Mouse (Mus musculus) MEL (cell line): ENCODE results near the gene Ccdc185.

Experiments used
- CTCF ChIP-seq, 3 experiments: IDR thresholded peaks in 2 of 3; conservative IDR thresholded peaks in 1 of 3; 2 replicates each; pipeline ENCODE4 v1.5.1; 2011 to 2012; ENCODE audit warnings: low read length in 3 of 3, low read depth in 2 of 3, mild to moderate bottlenecking in 2 of 3, improper control_type of control experiment in 1 of 3, inconsistent platforms in 1 of 3, mixed read lengths in 1 of 3, moderate library complexity in 1 of 3; ENCODE audit not compliant: control insufficient read depth in 1 of 3, insufficient read depth in 1 of 3, poor library complexity in 1 of 3, severe bottlenecking in 1 of 3
- POLR2A ChIP-seq, 2 experiments: IDR thresholded peaks; 2 replicates each; pipeline ENCODE4 v1.6.1; 2011 to 2012; ENCODE audit warnings: low read length in 2 of 2, mild to moderate bottlenecking in 2 of 2, control low read depth in 1 of 2, improper control_type of control experiment in 1 of 2, low read depth in 1 of 2, moderate library complexity in 1 of 2; ENCODE audit not compliant: control insufficient read depth in 1 of 2, insufficient read depth in 1 of 2, poor library complexity in 1 of 2
- POLR2AphosphoS2 ChIP-seq: IDR thresholded peaks from 2 replicates; pipeline ENCODE4 v1.6.1; 2011; ENCODE audit warnings: low read length, improper control_type of control experiment
- RAD21 ChIP-seq: IDR thresholded peaks from 2 replicates; pipeline ENCODE4 v1.6.1; 2011; ENCODE audit warnings: mild to moderate bottlenecking, low read depth, low read length, improper control_type of control experiment

GRCm38 (mm10) chr1:182792521-182793071 lies 43.6 kb upstream of the Ccdc185 start:
- TF ChIP-seq CTCF (IDR thresholded peaks at IDR 0.05 in 2 of 3, conservative IDR thresholded peaks at IDR 0.05 in 1 of 3; ENCODE audit: control insufficient read depth in 1 of 3, insufficient read depth in 1 of 3, low read depth in 2 of 3, low read length in 3 of 3, poor library complexity in 1 of 3, severe bottlenecking in 1 of 3) (no peak), POLR2A (IDR thresholded peaks at IDR 0.05; ENCODE audit: control insufficient read depth in 1 of 2, insufficient read depth in 1 of 2, low read depth in 1 of 2, low read length in 2 of 2, poor library complexity in 1 of 2) (no peak), POLR2AphosphoS2 (no peak), RAD21 (no peak)
